Mouse (Mus musculus) olfactory bulb, adult 2 months (tissue): ENCODE results near the gene Mrpl45.

Experiments
- CTCF ChIP-seq: fragments of 200-500 bp; IDR thresholded peaks from 2 replicates; pipeline ENCODE4 v1.5.1; 2012; ENCODE audit warnings: low read depth, mild to moderate bottlenecking, low read length, moderate library complexity; ENCODE audit not compliant: insufficient read depth
- POLR2A ChIP-seq: fragments of 200-500 bp; IDR thresholded peaks from 2 replicates; pipeline ENCODE4 v1.6.1; 2012; ENCODE audit warnings: mild to moderate bottlenecking, low read depth, low read length, moderate library complexity; ENCODE audit not compliant: insufficient read depth

DNA sequence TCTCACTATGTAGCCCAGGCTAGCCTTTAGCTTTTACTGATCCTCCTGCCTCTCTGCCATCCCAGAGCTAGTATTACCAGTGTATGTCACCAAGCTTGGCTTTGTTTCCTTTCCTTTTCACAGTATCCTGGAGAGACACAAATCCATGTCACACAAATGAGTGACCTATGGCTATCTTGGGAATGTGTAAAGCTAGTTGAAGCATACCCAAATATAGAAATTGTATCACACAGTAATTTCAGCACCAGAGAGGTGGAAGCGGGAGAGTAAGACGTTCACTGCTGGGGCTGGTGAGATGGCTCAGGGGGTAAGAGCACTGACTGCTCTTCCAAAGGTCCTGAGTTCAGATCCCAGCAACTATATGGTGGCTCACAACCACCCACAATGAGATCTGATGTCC, 15.6 kb upstream of the Mrpl45 start:
- TF ChIP-seq CTCF (no peak), POLR2A (no peak)
